Mouse (Mus musculus): ENCODE measurements at regions not wholly inside any gene's neighbourhood (a gene's known extent, or its start where the extent isn't known, plus 50 kb on each side); places are given as distances from the start of the nearest gene placed in this dataset.
"Not testable (repeated sequence)": the region's sequence is repeated elsewhere in the genome, so short reads cannot be mapped to it uniquely, and the experiment has no call there.

- no peak for ATAC-seq (replicated peaks; ENCODE audit: low FRiP score, low TSS enrichment, poor library complexity, severe bottlenecking)
Observed at GRCm38 (mm10) chr12:113418731-113419402, 70.4 kb upstream of the Adam6b start.

- ATAC-seq (replicated peaks; ENCODE audit: low FRiP score, low TSS enrichment, poor library complexity, severe bottlenecking), result no peak
Observed at GRCm38 (mm10) chr12:113420721-113421305, 68.5 kb upstream of the Adam6b start.

- ATAC-seq (replicated peaks; ENCODE audit: low FRiP score, low TSS enrichment, poor library complexity, severe bottlenecking), result no peak
Observed at GRCm38 (mm10) chr12:113421716-113422595, 67.4 kb upstream of the Adam6b start.

GRCm38 (mm10) chr12:113422736-113423254 is 66.5 kb upstream of the Adam6b start:
- no peak for ATAC-seq (replicated peaks; ENCODE audit: low FRiP score, low TSS enrichment, poor library complexity, severe bottlenecking)

- no peak for ATAC-seq (replicated peaks; ENCODE audit: low FRiP score, low TSS enrichment, poor library complexity, severe bottlenecking)
Observed at GRCm38 (mm10) chr12:113423736-113424597, 65.3 kb upstream of the Adam6b start.

GRCm38 (mm10) chr12:113424598-113425208 is 64.6 kb upstream of the Adam6b start:
- ATAC-seq (replicated peaks; ENCODE audit: low FRiP score, low TSS enrichment, poor library complexity, severe bottlenecking), result not testable (repeated sequence)

GRCm38 (mm10) chr12:113425209-113426070 is 63.9 kb upstream of the Adam6b start:
- peak; percentile 53 for ATAC-seq (replicated peaks; ENCODE audit: low FRiP score, low TSS enrichment, poor library complexity, severe bottlenecking)

GRCm38 (mm10) chr12:113426636-113427035 is 62.7 kb upstream of the Adam6b start:
- no peak for ATAC-seq (replicated peaks; ENCODE audit: low FRiP score, low TSS enrichment, poor library complexity, severe bottlenecking)

GRCm38 (mm10) chr12:113427339-113427738 is 62.0 kb upstream of the Adam6b start:
- no peak for ATAC-seq (replicated peaks; ENCODE audit: low FRiP score, low TSS enrichment, poor library complexity, severe bottlenecking)

- no peak for ATAC-seq (replicated peaks; ENCODE audit: low FRiP score, low TSS enrichment, poor library complexity, severe bottlenecking)
Observed at GRCm38 (mm10) chr12:113428461-113428860, 60.9 kb upstream of the Adam6b start.

- no peak for ATAC-seq (replicated peaks; ENCODE audit: low FRiP score, low TSS enrichment, poor library complexity, severe bottlenecking)
Observed at GRCm38 (mm10) chr12:113428901-113429300, 60.4 kb upstream of the Adam6b start.

- no peak for ATAC-seq (replicated peaks; ENCODE audit: low FRiP score, low TSS enrichment, poor library complexity, severe bottlenecking)
Observed at GRCm38 (mm10) chr12:113430340-113430739, 59.0 kb upstream of the Adam6b start.

Data from megakaryocyte-erythroid progenitor cell, adult 5-6 weeks (primary cell).